ENCODE assay signal across 8 mouse cellular contexts in the genomic region with DNA sequence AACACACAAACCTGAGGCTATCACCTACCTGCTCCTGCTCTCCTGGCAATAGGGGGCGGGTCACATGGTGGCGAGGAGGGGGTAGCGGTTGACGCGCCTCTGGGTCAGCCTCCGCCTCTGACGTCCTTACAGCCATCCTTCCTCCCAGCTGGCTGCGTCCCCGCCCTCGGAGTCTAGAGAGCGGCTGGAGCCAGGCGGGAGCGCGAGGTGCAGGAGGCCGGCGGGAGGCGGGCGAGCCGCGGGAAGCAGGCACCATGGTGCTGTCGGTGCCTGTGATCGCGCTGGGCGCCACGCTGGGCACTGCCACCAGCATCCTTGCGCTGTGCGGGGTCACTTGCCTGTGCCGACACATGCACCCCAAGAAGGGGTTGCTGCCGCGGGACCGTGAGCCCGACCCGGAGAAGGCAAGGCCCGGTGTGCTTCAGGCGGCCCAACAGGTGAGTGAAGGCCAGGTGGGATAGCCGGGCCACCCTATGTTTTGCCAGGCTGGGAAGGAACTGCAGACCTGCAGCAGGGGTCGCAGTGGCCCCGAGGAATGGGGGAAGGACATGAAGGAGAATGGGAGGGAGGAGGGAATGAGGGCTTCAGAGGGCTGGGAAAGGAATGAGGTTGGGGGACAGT. TPM values are rescaled to one million over a fixed set of nuclear protein-coding genes. Genes with fewer than 3 reads are reported as not detected.
A peak's percentile ranks its signal among the peaks of the same experiment; 100 is the strongest.
DNase-seq lines count a peak whose midpoint lies in the region; ATAC-seq and TF ChIP-seq lines count a peak whose summit lies in the region.

Syt13 (plus strand) TSS at position 166 of the 621 bp plus-strand sequence.

- peak within 1 kb of the TSS; percentile 44 for H3K4me3 ChIP-seq in embryonic facial prominence, embryonic 14.5 days (ENCODE audit: low read depth, low read length)
- no peak within 1 kb of the TSS for H3K4me3 ChIP-seq in liver, postnatal 0 days (ENCODE audit: low read depth, low read length)
- H3K4me3 ChIP-seq in olfactory bulb, adult 2 months (ENCODE audit: insufficient read depth, low read depth, low read length): peak within 1 kb of the TSS; percentile 60

- peaks cover 17% of the 10 kb centered on the region for H3K4me1 ChIP-seq in embryonic facial prominence, embryonic 14.5 days (ENCODE audit: control insufficient read depth, insufficient read depth, low read length)
- H3K4me1 ChIP-seq in liver, postnatal 0 days (ENCODE audit: insufficient read depth): no peaks in the 10 kb centered on the region
- H3K4me1 ChIP-seq in olfactory bulb, adult 2 months (ENCODE audit: control insufficient read depth, insufficient read depth, low read length): peaks cover 25% of the 10 kb centered on the region

- H3K27ac ChIP-seq in embryonic facial prominence, embryonic 14.5 days (replicated peaks; ENCODE audit: low read depth, low read length): no peak within 1 kb of the TSS
- no peak within 1 kb of the TSS for H3K27ac ChIP-seq in liver, postnatal 0 days (ENCODE audit: low read depth)
- no peak within 1 kb of the TSS for H3K27ac ChIP-seq in olfactory bulb, adult 2 months (ENCODE audit: insufficient read depth, low read depth, low read length)

- H3K9ac ChIP-seq in embryonic facial prominence, embryonic 14.5 days (ENCODE audit: low read depth, low read length): peak within 1 kb of the TSS; percentile 62
- H3K9ac ChIP-seq in liver, postnatal 0 days (replicated peaks): no peak within 1 kb of the TSS

- under 1% methylated on average over 25 of the region's 38 CpGs for WGBS in embryonic facial prominence, embryonic 14.5 days
- WGBS in liver, postnatal 0 days (ENCODE audit: insufficient replicate concordance): under 1% methylated on average over 31 of the region's 38 CpGs
- under 1% methylated on average over 38 of the region's 38 CpGs for WGBS in olfactory bulb, adult 2 months

- TF ChIP-seq POLR2A in olfactory bulb, adult 2 months (IDR thresholded peaks at IDR 0.05; ENCODE audit: insufficient read depth, low read depth, low read length): no peak

- peak; percentile 79 for ATAC-seq in embryonic facial prominence, embryonic 14.5 days (ENCODE audit: low read depth)
- ATAC-seq in liver, postnatal 0 days: no peak

- no peaks in the 10 kb centered on the region for H3K36me3 ChIP-seq in embryonic facial prominence, embryonic 14.5 days (ENCODE audit: control insufficient read depth, insufficient read depth, low read length)
- H3K36me3 ChIP-seq in liver, postnatal 0 days (replicated peaks; ENCODE audit: insufficient read depth, low read length): no peaks in the 10 kb centered on the region

- peaks cover 30% of the 10 kb centered on the region for H3K27me3 ChIP-seq in embryonic facial prominence, embryonic 14.5 days (replicated peaks; ENCODE audit: control insufficient read depth, insufficient read depth, low read length)
- peaks cover 29% of the 10 kb centered on the region for H3K27me3 ChIP-seq in liver, postnatal 0 days (ENCODE audit: insufficient read depth, low read length)

- intact Hi-C loops in gastrocnemius, postnatal 36 days (cut with DNase I): no loop called here
- intact Hi-C loops in heart, postnatal 10 days (cut with DNase I): no loop called here

- peak within 1 kb of the TSS; percentile 87 for H3K4me2 ChIP-seq in embryonic facial prominence, embryonic 14.5 days (ENCODE audit: low read depth, low read length)
- no peak within 1 kb of the TSS for H3K4me2 ChIP-seq in liver, postnatal 0 days (ENCODE audit: low read depth, low read length)

- no peak for TF ChIP-seq EP300 in liver, postnatal 0 days (IDR thresholded peaks at IDR 0.05; ENCODE audit: low read depth)

- no peaks in the 10 kb centered on the region for H3K9me3 ChIP-seq in embryonic facial prominence, embryonic 14.5 days (ENCODE audit: control insufficient read depth, low read length)
- H3K9me3 ChIP-seq in liver, postnatal 0 days (ENCODE audit: low read length): peaks cover 3% of the 10 kb centered on the region; the same call in 1 of the 2 replicates

- DNase-seq in gastrocnemius, adult 18-20 months (ENCODE audit: low spot score): peak; percentile 2
- no peak for DNase-seq in gastrocnemius, postnatal 36 days
- peak; percentile 67 for DNase-seq in embryonic facial prominence, embryonic 14.5 days (ENCODE audit: low spot score)
- DNase-seq in heart, postnatal 10 days: peak; percentile 58 to 66
- DNase-seq in kidney, postnatal 36 days: peak; percentile 15 to 63
- DNase-seq in liver, postnatal 0 days: peak; percentile 23
- peak; percentile 45 to 67 for DNase-seq in thymus, postnatal 36 days

- no peak for TF ChIP-seq CTCF in liver, postnatal 0 days (IDR thresholded peaks at IDR 0.05; ENCODE audit: low read depth)
- no peak for TF ChIP-seq CTCF in olfactory bulb, adult 2 months (IDR thresholded peaks at IDR 0.05; ENCODE audit: insufficient read depth, low read depth, low read length)

RNA-seq across cellular contexts. Expression of gene Syt13, which starts in this region (rescaled TPM):
- total RNA-seq in gastrocnemius, adult 18-20 months (2021): under 1 TPM in 1 of 2 experiments, not detected in 1; 0.21 TPM
- under 1 TPM in 1 of 2 experiments, not detected in 1; 0.20 TPM for total RNA-seq in gastrocnemius, postnatal 36 days (2021)
- polyA plus RNA-seq in embryonic facial prominence, embryonic 14.5 days (2014; fragmentation: Nextera tagmentation; extraction: Ambion mirVana): 8.7 and 11.6 TPM in 2 replicates
- under 1 TPM; 0.07 to 0.48 TPM for total RNA-seq in heart, postnatal 10 days (2021)
- 0.06 and 0.19 TPM in 2 replicates for polyA plus RNA-seq in liver, postnatal 0 days (2015; fragmentation: Nextera tagmentation; extraction: Ambion mirVana)
- polyA plus RNA-seq in olfactory bulb, adult 2 months (2012; ENCODE audit: insufficient read depth, insufficient read length, low replicate concordance, missing spikeins): 122 TPM in 1 of 2 replicates, not detected in the other

Comparison
In these comparisons a context has a peak if more than half of its experiments do, and no peak if none do; other contexts are left out.
1. Peak in DNase-seq in gastrocnemius, adult 18-20 months; RNA of the gene not detected or under 1 TPM.
2. Peak in DNase-seq in heart, postnatal 10 days; RNA of the gene not detected or under 1 TPM.
3. Peak in DNase-seq in liver, postnatal 0 days; RNA of the gene not detected or under 1 TPM.
4. DNase-seq: peak in embryonic facial prominence, embryonic 14.5 days (single experiment), kidney, postnatal 36 days (2 of 2) and thymus, postnatal 36 days (2 of 2); none in gastrocnemius, postnatal 36 days (0 of 2).